Mouse (Mus musculus) lung, postnatal 0 days (tissue): ENCODE measurements around the gene Cyba.

Experiments
- CTCF ChIP-seq: IDR thresholded peaks from 2 replicates; pipeline ENCODE4 v1.5.1; 2016; ENCODE audit warnings: antibody characterized with exemption, mild to moderate bottlenecking
- EP300 ChIP-seq: IDR thresholded peaks from 2 replicates; pipeline ENCODE4 v1.6.1; 2016; ENCODE audit warnings: antibody characterized with exemption, mild to moderate bottlenecking, control low read depth

GRCm38 (mm10) chr8:122443262-122444006 lies 10.7 kb upstream of the Cyba start, which contains the start of gene Mvd:
- peak; percentile 71 for TF ChIP-seq CTCF
- TF ChIP-seq EP300 = no peak
